Mouse (Mus musculus) cerebellum, adult 2 months (tissue): ENCODE data around the gene Dhx15. TPM values are rescaled to one million over a fixed set of nuclear protein-coding genes. Genes with fewer than 3 reads are reported as not detected.
A peak's percentile ranks its signal among the peaks of the same experiment; 100 is the strongest.

Experiments
- DNase-seq, 2 experiments: peaks; one replicate each; pipeline ENCODE4 v3.0.0; 2021
- H3K27ac ChIP-seq: fragments of 200-500 bp; 2 replicates; pipeline ENCODE4 v1.5.1; 2012; ENCODE audit warnings: low read length, control low read depth, inconsistent platforms; ENCODE audit not compliant: insufficient read depth
- H3K27me3 ChIP-seq: fragments of 200-500 bp; 2 replicates; pipeline ENCODE4 v1.6.1; 2012; ENCODE audit warnings: inconsistent platforms, mild to moderate bottlenecking, low read length, moderate library complexity; ENCODE audit not compliant: control insufficient read depth, insufficient read depth
- H3K4me1 ChIP-seq: fragments of 200-500 bp; 2 replicates; pipeline ENCODE4 v1.6.1; 2011; ENCODE audit warnings: low read length; ENCODE audit not compliant: control insufficient read depth, insufficient read depth
- H3K4me3 ChIP-seq: fragments of 200-500 bp; replicated peaks from 2 replicates; pipeline ENCODE3; 2011; ENCODE audit warnings: mild to moderate bottlenecking, low read depth, low read length, control low read depth; ENCODE audit not compliant: insufficient read depth
- CTCF ChIP-seq: fragments of 200-500 bp; IDR thresholded peaks from 2 replicates; pipeline ENCODE4 v1.5.1; 2011; ENCODE audit warnings: low read depth, mild to moderate bottlenecking, control low read depth, low read length, moderate library complexity, borderline replicate concordance; ENCODE audit not compliant: insufficient read depth
- POLR2A ChIP-seq: fragments of 200-500 bp; IDR thresholded peaks from 2 replicates; pipeline ENCODE4 v1.6.1; 2011; ENCODE audit warnings: low read length, control low read depth, borderline replicate concordance; ENCODE audit not compliant: insufficient read depth
- WGBS: fragments of 180-500 bp; shearing (Covaris S2); methylation state at CpG from one replicate; pipeline ENCODE4 v1.1.7; 2018; 5-methylcytosine and 5-hydroxymethylcytosine counted together
- polyA plus RNA-seq: library from polyadenylated mRNA; depleted of rRNA; stranded (reverse); fragments of >200 nt; gene quantifications from 2 replicates; pipeline ENCODE4 v1.2.3, GENCODE M21; 2012

Dhx15 gene
- polyA plus RNA-seq, 1 experiment = 97.4 TPM

GRCm38 (mm10) chr5:52125854-52126253, 64.5 kb downstream of the Dhx15 start:
- DNase-seq = no peak
- Histone ChIP-seq H3K4me3 (no peak overlapping the region), H3K27ac (no peak overlapping the region), H3K4me1 (no peaks in the 10 kb centered on the region), H3K27me3 (no peaks in the 10 kb centered on the region)
- WGBS = 88% methylated on average over 8 of the region's 8 CpGs
- TF ChIP-seq CTCF = no peak
- TF ChIP-seq POLR2A = no peak

GRCm38 (mm10) chr5:52122146-52122545, 68.2 kb downstream of the Dhx15 start:
- no peak for DNase-seq
- Histone ChIP-seq H3K27me3 (no peaks in the 10 kb centered on the region), H3K4me1 (no peaks in the 10 kb centered on the region), H3K27ac (no peak overlapping the region), H3K4me3 (no peak overlapping the region)
- TF ChIP-seq CTCF (no peak), POLR2A (no peak)
- WGBS = 85% methylated on average over 6 of the region's 6 CpGs

GRCm38 (mm10) chr5:52119822-52120221, 70.5 kb downstream of the Dhx15 start:
- H3K27me3 ChIP-seq = no peaks in the 10 kb centered on the region
- no peak overlapping the region for H3K27ac ChIP-seq
- no peak overlapping the region for H3K4me3 ChIP-seq
- TF ChIP-seq POLR2A = no peak
- TF ChIP-seq CTCF = peak; percentile 12; the same call in 1 of the 2 replicates
- 73% methylated on average over 2 of the region's 2 CpGs for WGBS
- DNase-seq = no peak
- no peaks in the 10 kb centered on the region for H3K4me1 ChIP-seq

GRCm38 (mm10) chr5:52119192-52119591, 71.1 kb downstream of the Dhx15 start:
- DNase-seq = no peak
- Histone ChIP-seq H3K27me3 (no peaks in the 10 kb centered on the region), H3K27ac (no peak overlapping the region), H3K4me1 (no peaks in the 10 kb centered on the region), H3K4me3 (no peak overlapping the region)
- TF ChIP-seq CTCF (no peak), POLR2A (no peak)
- 86% methylated on average over 2 of the region's 2 CpGs for WGBS

- 95% methylated on average over 4 of the region's 4 CpGs for WGBS
- DNase-seq = no peak
- Histone ChIP-seq H3K4me3 (no peak overlapping the region), H3K27me3 (no peaks in the 10 kb centered on the region), H3K4me1 (0 out of 2 replicates have a peak, but pooled peaks cover under 1% of the 10 kb centered on the region), H3K27ac (no peak overlapping the region)
- TF ChIP-seq POLR2A = no peak
- TF ChIP-seq CTCF = no peak
Measured at GRCm38 (mm10) chr5:52117829-52118228, 72.5 kb downstream of the Dhx15 start.

GRCm38 (mm10) chr5:52116404-52116803, 73.9 kb downstream of the Dhx15 start:
- H3K27ac ChIP-seq = peak overlapping the region; percentile 31; the same call in 1 of the 2 replicates
- peak in 1 of 2 experiments; percentile 60 for DNase-seq
- no peaks in the 10 kb centered on the region for H3K27me3 ChIP-seq
- H3K4me1 ChIP-seq = peaks cover 3% of the 10 kb centered on the region; the same call in 1 of the 2 replicates
- no peak for TF ChIP-seq POLR2A
- peak; percentile 16; the same call in 1 of the 2 replicates for TF ChIP-seq CTCF
- WGBS = 1% methylated on average over 17 of the region's 17 CpGs
- peak overlapping the region; percentile 54 for H3K4me3 ChIP-seq

GRCm38 (mm10) chr5:52115821-52116317, 74.4 kb downstream of the Dhx15 start:
- Histone ChIP-seq H3K4me1 (peaks cover 3% of the 10 kb centered on the region; the same call in 1 of the 2 replicates), H3K4me3 (peak overlapping the region; percentile 54), H3K27me3 (no peaks in the 10 kb centered on the region), H3K27ac (peak overlapping the region; percentile 47)
- TF ChIP-seq CTCF (peak; percentile 49), POLR2A (peak; percentile 57)
- peak; percentile 90 to 93 for DNase-seq
- WGBS = 0% methylated on average over 49 of the region's 53 CpGs

- peak overlapping the region; percentile 47; the same call in 1 of the 2 replicates for H3K27ac ChIP-seq
- WGBS = under 1% methylated on average over 48 of the region's 48 CpGs
- H3K4me3 ChIP-seq = peak overlapping the region; percentile 64
- peaks cover 3% of the 10 kb centered on the region; the same call in 1 of the 2 replicates for H3K4me1 ChIP-seq
- peak; percentile 60 to 63 for DNase-seq
- TF ChIP-seq CTCF (no peak), POLR2A (no peak)
- H3K27me3 ChIP-seq = no peaks in the 10 kb centered on the region
Measured at GRCm38 (mm10) chr5:52114751-52115451, 75.4 kb downstream of the Dhx15 start.
